ENCODE assay signal across 21 mouse cellular contexts in genomic region chr19:34827444-34827843, GRCm38 (mm10).
"Had no signal": no experiment of that assay in that cellular context is flagged by ENCODE, and none has a peak within 500 bp of the region (broad histone marks: within the 10 kb centered on the region; RNA-seq: fewer than 3 reads in every experiment).

No protein-coding gene starts in this region.

- H3K4me1 ChIP-seq: lung, embryonic 15.5 days; midbrain, embryonic 10.5 days; midbrain, embryonic 13.5 days; neural tube, embryonic 12.5 days; neural tube, embryonic 15.5 days had no signal

- H3K4me2 ChIP-seq: liver, embryonic 11.5 days; lung, embryonic 15.5 days; midbrain, embryonic 13.5 days; neural tube, embryonic 12.5 days; neural tube, embryonic 15.5 days had no signal

- H3K36me3 ChIP-seq: neural tube, embryonic 15.5 days had no signal

- H3K27ac ChIP-seq: kidney, postnatal 0 days; layer of hippocampus, adult 2 months; liver, embryonic 14.5 days; lung, embryonic 15.5 days; macrophage; midbrain, embryonic 10.5 days; midbrain, embryonic 13.5 days; neural tube, embryonic 12.5 days; neural tube, embryonic 15.5 days; stomach, postnatal 0 days had no signal

- ATAC-seq: midbrain, embryonic 13.5 days; midbrain, embryonic 16.5 days had no signal

- H3K4me3 ChIP-seq: layer of hippocampus, adult 2 months; lung, embryonic 15.5 days; midbrain, embryonic 10.5 days; midbrain, embryonic 13.5 days; neural tube, embryonic 12.5 days; neural tube, embryonic 15.5 days had no signal

- H3K27me3 ChIP-seq: lung, embryonic 15.5 days; midbrain, embryonic 13.5 days; neural tube, embryonic 12.5 days; neural tube, embryonic 15.5 days had no signal

- DNase-seq: kidney, adult 2 months; kidney, postnatal 25 days; layer of hippocampus, adult 9-11 months; lung, adult 18-20 months; right cerebral cortex, adult 18-20 months; right cerebral cortex, postnatal 14 days; right cerebral cortex, postnatal 4 days; thymus, adult 2 months; thymus, postnatal 14 days had no signal

- H3K9me3 ChIP-seq: lung, embryonic 15.5 days; midbrain, embryonic 10.5 days; midbrain, embryonic 13.5 days; neural tube, embryonic 12.5 days; neural tube, embryonic 15.5 days had no signal

- H3K9ac ChIP-seq: liver, embryonic 14.5 days; lung, embryonic 15.5 days; midbrain, embryonic 13.5 days; neural tube, embryonic 12.5 days; neural tube, embryonic 15.5 days had no signal
